10 mouse cellular contexts compared by ENCODE assay signal in genomic region chrX:12129828-12130809, GRCm38 (mm10). TPM values are rescaled to one million over a fixed set of nuclear protein-coding genes. Genes with fewer than 3 reads are reported as not detected.
A peak's percentile ranks its signal among the peaks of the same experiment; 100 is the strongest.
DNase-seq lines count a peak whose midpoint lies in the region; ATAC-seq and TF ChIP-seq lines count a peak whose summit lies in the region.
"Had no signal": no experiment of that assay in that cellular context is flagged by ENCODE, and none has a peak within 500 bp of the region (broad histone marks: within the 10 kb centered on the region; RNA-seq: fewer than 3 reads in every experiment).

No protein-coding gene starts in this region.

- H3K9me3 ChIP-seq in hindbrain, embryonic 13.5 days = no peaks in the 10 kb centered on the region
- no peaks in the 10 kb centered on the region for H3K9me3 ChIP-seq in hindbrain, embryonic 11.5 days (ENCODE audit: control insufficient read depth, low read length)
- H3K9me3 ChIP-seq: liver, embryonic 13.5 days had no signal

- WGBS in hindbrain, embryonic 13.5 days = 15% methylated on average over 14 of the region's 14 CpGs
- 13% methylated on average over 14 of the region's 14 CpGs for WGBS in hindbrain, embryonic 11.5 days
- WGBS in spleen, adult 2 months = 12% methylated on average over 14 of the region's 14 CpGs

- H3K9ac ChIP-seq in hindbrain, embryonic 13.5 days = no peak overlapping the region
- H3K9ac ChIP-seq in hindbrain, embryonic 11.5 days (ENCODE audit: low read depth, low read length) = no peak overlapping the region
- H3K9ac ChIP-seq: liver, embryonic 13.5 days had no signal

- no peak overlapping the region for H3K4me3 ChIP-seq in hindbrain, embryonic 13.5 days
- H3K4me3 ChIP-seq in hindbrain, embryonic 11.5 days (ENCODE audit: low read depth, low read length) = no peak overlapping the region
- peak overlapping the region; percentile 9; the same call in 1 of the 2 replicates for H3K4me3 ChIP-seq in spleen, adult 2 months (ENCODE audit: extremely low read depth, insufficient read depth, insufficient read length)
- H3K4me3 ChIP-seq: liver, embryonic 13.5 days had no signal

- no peak overlapping the region for H3K27ac ChIP-seq in hindbrain, embryonic 13.5 days
- H3K27ac ChIP-seq in hindbrain, embryonic 11.5 days (ENCODE audit: low read depth, low read length) = no peak overlapping the region
- 0 out of 2 replicates have a peak overlapping the region, but pooled peaks have one; percentile 30 for H3K27ac ChIP-seq in spleen, adult 2 months (ENCODE audit: insufficient read depth, low read length)
- H3K27ac ChIP-seq: liver, embryonic 13.5 days had no signal

- no peak for TF ChIP-seq CTCF in spleen, adult 2 months (IDR thresholded peaks at IDR 0.05; ENCODE audit: extremely low read depth, insufficient read depth, insufficient read length, insufficient replicate concordance)

- no peak for ATAC-seq in hindbrain, embryonic 13.5 days (ENCODE audit: low FRiP score)
- ATAC-seq in hindbrain, embryonic 11.5 days (ENCODE audit: low FRiP score) = no peak
- peak; percentile 18; the same call in 1 of the 2 replicates for ATAC-seq in granulocyte monocyte progenitor cell, adult 5-6 weeks (replicated peaks; ENCODE audit: poor library complexity, severe bottlenecking)
- ATAC-seq: intestine, postnatal 0 days had no signal

- no peak for DNase-seq in hindbrain, embryonic 11.5 days (ENCODE audit: low spot score)
- peak in 1 of 2 experiments; percentile 16 for DNase-seq in spleen, adult 2 months (ENCODE audit: low read depth in 1 of 2, low spot score in 2 of 2)
- no peak for DNase-seq in spleen, adult 12 weeks (ENCODE audit: low spot score)
- DNase-seq in spleen, postnatal 36 days (ENCODE audit: low spot score in 2 of 2) = peak; percentile 23 to 25
- no peak for DNase-seq in frontal cortex, adult 2 months (ENCODE audit: extremely low spot score in 1 of 2, low spot score in 1 of 2)
- DNase-seq: liver, embryonic 13.5 days; right cerebral cortex, postnatal 14 days had no signal

- peaks cover 95% of the 10 kb centered on the region for H3K27me3 ChIP-seq in hindbrain, embryonic 13.5 days
- H3K27me3 ChIP-seq in hindbrain, embryonic 11.5 days (ENCODE audit: control insufficient read depth, insufficient read depth, low read length) = peaks cover 72% of the 10 kb centered on the region
- 0 out of 2 replicates have a peak, but pooled peaks cover 2% of the 10 kb centered on the region for H3K27me3 ChIP-seq in spleen, adult 2 months (ENCODE audit: control insufficient read depth, insufficient read depth, low read length)

- peaks cover 66% of the 10 kb centered on the region for H3K4me1 ChIP-seq in hindbrain, embryonic 13.5 days (replicated peaks)
- 0 out of 2 replicates have a peak, but pooled peaks cover 5% of the 10 kb centered on the region for H3K4me1 ChIP-seq in hindbrain, embryonic 11.5 days (replicated peaks; ENCODE audit: control insufficient read depth, insufficient read depth, low read length)
- H3K4me1 ChIP-seq in spleen, adult 2 months (ENCODE audit: control insufficient read depth, insufficient read depth, insufficient read length) = peaks cover 18% of the 10 kb centered on the region

- TF ChIP-seq POLR2A in spleen, adult 2 months (IDR thresholded peaks at IDR 0.05; ENCODE audit: low read depth, low read length) = no peak

- H3K4me2 ChIP-seq in hindbrain, embryonic 13.5 days = peak overlapping the region; percentile 59; the same call in 1 of the 2 replicates
- H3K4me2 ChIP-seq in hindbrain, embryonic 11.5 days (replicated peaks; ENCODE audit: low read depth, low read length) = no peak overlapping the region; the same call in 1 of the 2 replicates

- H3K36me3 ChIP-seq in hindbrain, embryonic 13.5 days = no peaks in the 10 kb centered on the region
- no peaks in the 10 kb centered on the region for H3K36me3 ChIP-seq in hindbrain, embryonic 11.5 days (ENCODE audit: control insufficient read depth, insufficient read depth, low read length)
- H3K36me3 ChIP-seq in spleen, adult 2 months (ENCODE audit: control insufficient read depth, insufficient read depth, low read length) = no peaks in the 10 kb centered on the region
- H3K36me3 ChIP-seq: liver, embryonic 13.5 days had no signal

RNA-seq across cellular contexts. Expression of gene Bcor, which starts 30.0 kb away (rescaled TPM):
- polyA plus RNA-seq in hindbrain, embryonic 13.5 days (2015; fragmentation: Nextera tagmentation; extraction: Ambion mirVana) = 17.8 and 18.1 TPM in 2 replicates
- 23.1 and 24.6 TPM in 2 replicates for polyA plus RNA-seq in hindbrain, embryonic 11.5 days (2014; fragmentation: Nextera tagmentation; extraction: Ambion mirVana)
- 12.8 and 15.6 TPM in 2 replicates for polyA plus RNA-seq in spleen, adult 2 months (2012; rRNA removed)
- 36.0 and 55.0 TPM in 2 replicates for total RNA-seq in granulocyte monocyte progenitor cell, adult 5-6 weeks (2014; fragmentation: Nextera tagmentation)
- 30.6 and 32.7 TPM in 2 replicates for total RNA-seq in granulocyte monocyte progenitor cell, adult 5-6 weeks (2017)
- polyA plus RNA-seq in frontal cortex, adult 2 months (2012; rRNA removed) = 13.9 and 17.2 TPM in 2 replicates

Comparison
In these comparisons a context has a peak if more than half of its experiments do, and no peak if none do; other contexts are left out.
1. DNase-seq: peak in spleen, postnatal 36 days (2 of 2); none in hindbrain, embryonic 11.5 days (single experiment), spleen, adult 12 weeks (single experiment) and frontal cortex, adult 2 months (0 of 2).